Mouse (Mus musculus) stomach, embryonic 15.5 days (tissue): ENCODE data around the gene Ren1. TPM values are rescaled to one million over a fixed set of nuclear protein-coding genes. Genes with fewer than 3 reads are reported as not detected.

Experiments used
- ATAC-seq: fragments of 200-750 bp; cut with Nextera tagmentation; 2 replicates; pipeline ENCODE4 v1.8.0; 2017; ENCODE audit warnings: low read depth, moderate number of reproducible peaks, moderate TSS enrichment; ENCODE audit not compliant: insufficient read depth, low FRiP score
- H3K27ac ChIP-seq: fragments of 300-500 bp; sonication (generic); 2 replicates; pipeline ENCODE4 v1.5.1; 2015; ENCODE audit warnings: mild to moderate bottlenecking, inconsistent platforms
- H3K27me3 ChIP-seq: fragments of 300-500 bp; sonication (generic); replicated peaks from 2 replicates; pipeline ENCODE4 v1.6.1; 2015; ENCODE audit warnings: inconsistent platforms
- H3K36me3 ChIP-seq: fragments of 300-500 bp; sonication (generic); 2 replicates; pipeline ENCODE4 v1.6.1; 2015; ENCODE audit warnings: inconsistent platforms
- H3K4me1 ChIP-seq: fragments of 300-500 bp; sonication (generic); 2 replicates; pipeline ENCODE4 v1.6.1; 2015; ENCODE audit warnings: inconsistent platforms
- H3K4me2 ChIP-seq: fragments of 300-500 bp; sonication (generic); 2 replicates; pipeline ENCODE4 v1.6.1; 2015; ENCODE audit warnings: mild to moderate bottlenecking, inconsistent platforms
- H3K4me3 ChIP-seq: fragments of 300-500 bp; sonication (generic); replicated peaks from 2 replicates; pipeline ENCODE4 v1.5.1; 2015; ENCODE audit warnings: inconsistent platforms
- H3K9ac ChIP-seq: fragments of 300-500 bp; sonication (generic); 2 replicates; pipeline ENCODE4 v1.6.1; 2015; ENCODE audit warnings: inconsistent platforms
- H3K9me3 ChIP-seq: fragments of 300-500 bp; sonication (generic); 2 replicates; pipeline ENCODE4 v1.6.1; 2016; ENCODE audit warnings: inconsistent platforms
- WGBS: fragments of 180-500 bp; shearing (Covaris S2); methylation state at CpG from one replicate; pipeline ENCODE4 v1.1.7; 2015; 5-methylcytosine and 5-hydroxymethylcytosine counted together
- polyA plus RNA-seq: library from polyadenylated mRNA; unstranded; fragments of >200 nt; fragmentation: Nextera tagmentation; extraction: Ambion mirVana; gene quantifications from 2 replicates; pipeline ENCODE4 v1.2.1, GENCODE M21; 2015

Ren1 gene
- polyA plus RNA-seq, 1 experiment from 2014 or later, result 2.8 TPM

- H3K9me3 ChIP-seq, result no peaks in the 10 kb centered on the region
- no peaks in the 10 kb centered on the region for H3K36me3 ChIP-seq
- H3K4me1 ChIP-seq, result no peaks in the 10 kb centered on the region; the same call in 1 of the 2 replicates
- 75% methylated on average over 9 of the region's 9 CpGs for WGBS
- no peak overlapping the region for H3K4me3 ChIP-seq
- no peak overlapping the region for H3K27ac ChIP-seq
- H3K27me3 ChIP-seq, result no peaks in the 10 kb centered on the region
- no peak for ATAC-seq
- no peak overlapping the region for H3K4me2 ChIP-seq
- no peak overlapping the region for H3K9ac ChIP-seq
Measured at GRCm38 (mm10) chr1:133346531-133346930, 3.8 kb upstream of the Ren1 start.

DNA sequence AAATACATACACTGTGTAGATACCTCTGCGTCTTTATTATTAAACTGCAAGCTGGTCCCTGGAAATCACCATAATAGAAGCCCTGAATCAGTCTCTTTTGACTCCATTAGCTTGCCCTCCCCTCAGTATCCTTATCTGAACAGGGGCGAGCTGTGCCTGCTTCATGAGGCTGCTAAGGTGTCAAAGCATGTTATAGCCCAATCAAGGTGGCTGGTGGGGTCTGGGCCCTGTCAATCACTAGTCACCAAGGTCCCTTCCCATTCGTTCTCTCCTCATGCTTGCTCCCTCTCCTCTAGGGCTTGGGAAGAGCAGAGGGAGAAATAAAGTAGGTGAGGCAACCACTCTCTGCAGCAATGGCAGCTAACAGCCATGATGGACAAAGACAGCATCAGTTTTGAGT lies 3.1 kb upstream of the Ren1 start:
- H3K9ac ChIP-seq, result no peak overlapping the region
- no peaks in the 10 kb centered on the region; the same call in 1 of the 2 replicates for H3K4me1 ChIP-seq
- WGBS, result 64% methylated on average over 3 of the region's 3 CpGs
- 0 out of 2 replicates have a peak, but pooled peaks cover under 1% of the 10 kb centered on the region for H3K27me3 ChIP-seq
- H3K9me3 ChIP-seq, result no peaks in the 10 kb centered on the region
- no peak overlapping the region for H3K27ac ChIP-seq
- no peak overlapping the region for H3K4me3 ChIP-seq
- no peaks in the 10 kb centered on the region for H3K36me3 ChIP-seq
- ATAC-seq, result no peak
- H3K4me2 ChIP-seq, result no peak overlapping the region

DNA sequence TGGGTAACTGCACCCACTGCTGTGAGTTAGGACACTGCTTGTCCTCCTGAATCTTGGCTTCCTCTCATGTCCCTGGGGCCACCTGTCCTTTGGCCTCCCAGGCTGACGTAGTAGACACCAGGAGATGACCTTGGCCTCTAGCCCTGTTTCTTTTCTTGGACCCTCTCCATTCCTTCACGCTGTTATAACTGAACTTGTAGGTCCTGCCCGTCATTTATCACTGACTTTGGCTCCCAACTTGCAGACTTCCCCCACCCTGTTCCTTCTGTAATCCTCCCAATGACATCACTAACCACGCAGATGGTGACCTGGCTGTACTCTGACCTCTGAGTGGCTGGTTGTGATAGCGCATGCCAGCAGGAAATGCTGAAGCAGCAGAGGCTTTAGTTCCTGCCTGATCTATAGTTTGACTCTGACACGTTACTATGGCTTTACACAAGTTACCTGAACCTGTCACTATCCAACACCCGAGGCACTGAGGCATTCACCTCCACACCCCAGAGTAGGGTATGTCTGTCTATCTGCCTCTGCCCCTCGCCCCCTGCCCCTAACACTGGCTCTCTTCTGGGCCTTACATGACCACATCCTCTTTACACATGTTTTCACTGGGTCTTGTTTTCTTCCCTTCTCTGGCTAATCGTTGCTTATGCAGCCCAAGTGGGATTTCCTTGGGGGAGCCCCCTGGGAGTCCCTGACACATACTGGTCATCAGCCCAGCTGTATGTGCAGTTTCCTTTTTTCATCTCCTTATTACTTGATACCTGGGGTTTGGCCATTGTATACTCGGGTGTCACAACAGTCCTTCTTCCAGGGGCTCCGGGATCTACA lies 2.4 kb upstream of the Ren1 start:
- ATAC-seq, result no peak
- no peak overlapping the region for H3K4me3 ChIP-seq
- no peaks in the 10 kb centered on the region; the same call in 1 of the 2 replicates for H3K4me1 ChIP-seq
- H3K36me3 ChIP-seq, result no peaks in the 10 kb centered on the region
- 0 out of 2 replicates have a peak, but pooled peaks cover 3% of the 10 kb centered on the region for H3K27me3 ChIP-seq
- H3K4me2 ChIP-seq, result no peak overlapping the region
- WGBS, result 56% methylated on average over 11 of the region's 11 CpGs
- H3K9me3 ChIP-seq, result no peaks in the 10 kb centered on the region
- H3K27ac ChIP-seq, result no peak overlapping the region
- no peak overlapping the region for H3K9ac ChIP-seq

GRCm38 (mm10) chr1:133351762-133352161 lies 1.5 kb downstream of the Ren1 start:
- WGBS, result 52% methylated on average over 9 of the region's 9 CpGs
- H3K4me1 ChIP-seq, result no peaks in the 10 kb centered on the region; the same call in 1 of the 2 replicates
- no peak for ATAC-seq
- H3K27ac ChIP-seq, result no peak overlapping the region
- H3K4me2 ChIP-seq, result no peak overlapping the region
- H3K4me3 ChIP-seq, result no peak overlapping the region
- no peak overlapping the region for H3K9ac ChIP-seq
- H3K36me3 ChIP-seq, result no peaks in the 10 kb centered on the region
- no peaks in the 10 kb centered on the region for H3K9me3 ChIP-seq
- 0 out of 2 replicates have a peak, but pooled peaks cover 3% of the 10 kb centered on the region for H3K27me3 ChIP-seq

DNA sequence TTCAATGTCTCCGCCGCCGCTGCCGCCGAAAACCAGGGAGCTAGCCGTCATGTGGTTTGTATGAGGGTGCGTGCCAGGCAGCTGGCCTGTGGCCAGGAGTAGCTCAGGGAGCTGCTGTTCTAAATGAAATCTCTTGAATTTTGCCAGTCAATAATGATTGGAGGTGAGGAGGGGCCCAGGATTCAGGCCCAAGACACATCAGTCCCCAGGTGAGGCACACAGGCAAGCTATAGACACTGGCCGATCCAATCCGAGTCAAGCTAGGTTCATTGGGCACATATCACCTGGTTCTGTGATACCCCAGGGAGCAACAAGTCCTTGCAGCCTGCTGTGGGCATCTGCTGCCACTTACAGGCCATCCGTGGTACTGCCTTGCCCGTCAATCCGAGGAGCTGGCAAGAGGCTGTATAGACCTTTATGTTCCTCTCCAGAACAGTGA lies 3.1 kb downstream of the Ren1 start:
- 0 out of 2 replicates have a peak, but pooled peaks have one; percentile 8 for ATAC-seq
- Histone ChIP-seq H3K27me3 (0 out of 2 replicates have a peak, but pooled peaks cover 3% of the 10 kb centered on the region), H3K4me2 (no peak overlapping the region), H3K36me3 (no peaks in the 10 kb centered on the region), H3K27ac (no peak overlapping the region), H3K4me3 (no peak overlapping the region), H3K4me1 (no peaks in the 10 kb centered on the region), H3K9ac (no peak overlapping the region), H3K9me3 (no peaks in the 10 kb centered on the region)
- 44% methylated on average over 12 of the region's 12 CpGs for WGBS

DNA sequence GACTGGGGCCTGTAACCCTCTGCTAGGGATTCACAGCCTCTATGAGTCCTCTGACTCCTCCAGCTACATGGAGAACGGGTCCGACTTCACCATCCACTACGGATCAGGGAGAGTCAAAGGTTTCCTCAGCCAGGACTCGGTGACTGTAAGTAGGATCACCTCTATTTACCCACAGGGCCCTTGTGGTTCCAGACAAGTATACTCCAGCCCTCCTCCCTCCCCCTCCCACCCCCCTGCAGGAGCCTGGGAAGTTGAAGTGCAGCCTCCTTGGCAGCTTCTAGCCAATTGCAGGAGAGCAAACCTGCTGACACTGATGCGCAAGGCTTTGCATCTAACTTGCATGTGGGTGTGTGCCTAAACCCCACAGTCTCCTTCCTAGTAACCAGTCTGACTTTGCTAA lies 5.2 kb downstream of the Ren1 start:
- H3K36me3 ChIP-seq, result no peaks in the 10 kb centered on the region
- no peak overlapping the region for H3K9ac ChIP-seq
- no peak overlapping the region for H3K27ac ChIP-seq
- no peak overlapping the region for H3K4me3 ChIP-seq
- H3K4me1 ChIP-seq, result no peaks in the 10 kb centered on the region
- H3K27me3 ChIP-seq, result 0 out of 2 replicates have a peak, but pooled peaks cover 3% of the 10 kb centered on the region
- no peak for ATAC-seq
- WGBS, result 53% methylated on average over 5 of the region's 5 CpGs
- no peaks in the 10 kb centered on the region for H3K9me3 ChIP-seq
- H3K4me2 ChIP-seq, result no peak overlapping the region

DNA sequence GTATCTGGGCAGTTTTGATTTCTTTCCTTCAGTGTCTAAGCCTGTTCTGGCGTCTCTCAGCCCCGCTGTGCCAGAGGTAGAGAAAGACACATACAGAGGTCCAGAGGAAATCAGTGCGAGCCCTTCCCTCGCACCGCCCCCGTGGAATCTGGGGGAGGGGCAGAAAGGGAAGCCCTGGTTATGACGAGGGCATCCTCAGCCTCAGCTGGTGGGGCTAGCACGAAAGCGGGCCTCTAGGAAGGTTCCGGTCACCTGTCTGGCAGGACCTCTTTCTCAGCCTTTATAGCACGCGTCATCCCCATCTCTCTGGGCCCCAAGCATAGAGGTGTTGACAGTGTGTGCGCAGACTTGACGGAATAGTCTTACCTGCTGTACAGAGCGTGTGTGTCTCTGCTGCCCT lies 5.6 kb downstream of the Ren1 start:
- no peak overlapping the region for H3K27ac ChIP-seq
- H3K9ac ChIP-seq, result no peak overlapping the region
- whole genome bisulfite sequencing, result 49% methylated on average over 15 of the region's 15 CpGs
- H3K4me3 ChIP-seq, result no peak overlapping the region
- no peaks in the 10 kb centered on the region for H3K9me3 ChIP-seq
- no peaks in the 10 kb centered on the region for H3K36me3 ChIP-seq
- no peak for ATAC-seq
- 0 out of 2 replicates have a peak, but pooled peaks cover 3% of the 10 kb centered on the region for H3K27me3 ChIP-seq
- H3K4me1 ChIP-seq, result no peaks in the 10 kb centered on the region
- H3K4me2 ChIP-seq, result no peak overlapping the region

DNA sequence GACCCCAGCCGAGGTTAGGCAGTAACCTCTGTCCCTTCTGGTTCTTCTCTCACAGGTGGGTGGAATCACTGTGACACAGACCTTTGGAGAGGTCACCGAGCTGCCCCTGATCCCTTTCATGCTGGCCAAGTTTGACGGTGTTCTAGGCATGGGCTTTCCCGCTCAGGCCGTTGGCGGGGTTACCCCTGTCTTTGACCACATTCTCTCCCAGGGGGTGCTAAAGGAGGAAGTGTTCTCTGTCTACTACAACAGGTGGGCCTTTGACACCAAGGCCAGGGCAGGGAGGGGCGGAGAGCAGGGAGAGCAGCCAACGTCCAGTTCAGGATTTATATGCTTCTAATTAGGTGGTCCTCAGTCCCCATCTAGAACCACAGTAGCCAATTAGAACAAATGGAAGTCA lies 6.0 kb downstream of the Ren1 start:
- no peak overlapping the region for H3K27ac ChIP-seq
- H3K27me3 ChIP-seq, result 0 out of 2 replicates have a peak, but pooled peaks cover 3% of the 10 kb centered on the region
- H3K4me2 ChIP-seq, result no peak overlapping the region
- no peaks in the 10 kb centered on the region for H3K9me3 ChIP-seq
- 54% methylated on average over 8 of the region's 8 CpGs for WGBS
- no peaks in the 10 kb centered on the region for H3K36me3 ChIP-seq
- H3K4me1 ChIP-seq, result no peaks in the 10 kb centered on the region
- ATAC-seq, result no peak
- no peak overlapping the region for H3K9ac ChIP-seq
- no peak overlapping the region for H3K4me3 ChIP-seq

- no peaks in the 10 kb centered on the region for H3K9me3 ChIP-seq
- no peak overlapping the region for H3K9ac ChIP-seq
- H3K27me3 ChIP-seq, result peaks cover 14% of the 10 kb centered on the region
- ATAC-seq, result no peak
- H3K4me2 ChIP-seq, result no peak overlapping the region
- H3K27ac ChIP-seq, result no peak overlapping the region
- H3K4me1 ChIP-seq, result peaks cover 6% of the 10 kb centered on the region
- H3K4me3 ChIP-seq, result no peak overlapping the region
- 89% methylated on average over 6 of the region's 6 CpGs for WGBS
- no peaks in the 10 kb centered on the region for H3K36me3 ChIP-seq
Measured at GRCm38 (mm10) chr1:133361006-133361405, 10.7 kb downstream of the Ren1 start.

- Histone ChIP-seq H3K4me3 (no peak overlapping the region), H3K27ac (no peak overlapping the region), H3K9ac (no peak overlapping the region), H3K36me3 (no peaks in the 10 kb centered on the region), H3K9me3 (no peaks in the 10 kb centered on the region), H3K4me2 (no peak overlapping the region), H3K27me3 (peaks cover 14% of the 10 kb centered on the region), H3K4me1 (peaks cover 6% of the 10 kb centered on the region)
- ATAC-seq, result no peak
- WGBS, result 84% methylated on average over 5 of the region's 5 CpGs
Measured at GRCm38 (mm10) chr1:133362103-133362502, 11.8 kb downstream of the Ren1 start.

- H3K9ac ChIP-seq, result peak within 1 kb of the TSS; percentile 65; the same call in 1 of the 2 replicates
- peak within 1 kb of the TSS; percentile 99 for H3K4me2 ChIP-seq
- H3K4me1 ChIP-seq, result peaks cover 15% of the 10 kb centered on the region
- peak within 1 kb of the TSS; percentile 65 for H3K4me3 ChIP-seq
- peaks cover 14% of the 10 kb centered on the region for H3K27me3 ChIP-seq
- 0 out of 2 replicates have a peak within 1 kb of the TSS, but pooled peaks have one; percentile 33 for H3K27ac ChIP-seq
- peak; percentile 69 for ATAC-seq
- 1% methylated on average over 51 of the region's 52 CpGs for WGBS
- H3K36me3 ChIP-seq, result no peaks in the 10 kb centered on the region
- no peaks in the 10 kb centered on the region for H3K9me3 ChIP-seq
Measured at GRCm38 (mm10) chr1:133363276-133364021, 13.1 kb downstream of the Ren1 start, which contains the start of gene Etnk2. Gene Etnk2 (plus strand): TSS chr1:133363572.
